Mouse (Mus musculus): ENCODE results near the gene Dbnl. TPM values are rescaled to one million over a fixed set of nuclear protein-coding genes. Genes with fewer than 3 reads are reported as not detected.

Dbnl gene
- polyA plus RNA-seq, 1 experiment, result 52.5 TPM

DNA sequence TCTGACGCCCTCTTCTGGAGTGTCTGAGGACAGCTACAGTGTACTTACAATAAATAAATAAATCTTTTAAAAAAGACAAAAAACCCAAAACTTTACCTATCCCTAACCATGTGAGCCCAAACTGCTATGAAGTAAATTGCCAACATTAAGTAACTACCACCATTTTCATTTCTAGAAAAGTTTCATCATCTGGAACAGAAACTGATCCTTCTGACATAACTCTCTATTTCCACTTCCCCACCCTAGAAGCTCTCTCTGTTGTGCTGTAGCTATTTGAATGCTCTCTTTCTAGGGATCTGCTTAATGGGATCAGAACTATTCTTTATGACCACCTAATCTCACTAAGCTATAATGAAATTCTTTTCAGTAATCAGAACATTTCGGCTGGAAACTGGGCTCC, 43.3 kb upstream of the Dbnl start:
- Histone ChIP-seq H3K27ac (ENCODE audit: insufficient read depth, low read depth, low read length) (no peak overlapping the region), H3K27me3 (replicated peaks; ENCODE audit: control insufficient read depth, insufficient read depth, low read length) (no peaks in the 10 kb centered on the region), H3K36me3 (ENCODE audit: control insufficient read depth, insufficient read depth, low read length) (no peaks in the 10 kb centered on the region), H3K4me3 (ENCODE audit: insufficient read depth, low read depth, low read length) (no peak overlapping the region), H3K4me1 (ENCODE audit: control insufficient read depth, insufficient read depth, low read length) (peaks cover 2% of the 10 kb centered on the region; the same call in 1 of the 2 replicates)
- no peak for DNase-seq
- 82% methylated on average over 2 of the region's 2 CpGs for WGBS
- TF ChIP-seq CTCF (conservative IDR thresholded peaks at IDR 0.05; ENCODE audit: insufficient read depth, insufficient read length, low read depth, low read length) (no peak), POLR2A (IDR thresholded peaks at IDR 0.05; ENCODE audit: low read depth, low read length) (no peak)

DNA sequence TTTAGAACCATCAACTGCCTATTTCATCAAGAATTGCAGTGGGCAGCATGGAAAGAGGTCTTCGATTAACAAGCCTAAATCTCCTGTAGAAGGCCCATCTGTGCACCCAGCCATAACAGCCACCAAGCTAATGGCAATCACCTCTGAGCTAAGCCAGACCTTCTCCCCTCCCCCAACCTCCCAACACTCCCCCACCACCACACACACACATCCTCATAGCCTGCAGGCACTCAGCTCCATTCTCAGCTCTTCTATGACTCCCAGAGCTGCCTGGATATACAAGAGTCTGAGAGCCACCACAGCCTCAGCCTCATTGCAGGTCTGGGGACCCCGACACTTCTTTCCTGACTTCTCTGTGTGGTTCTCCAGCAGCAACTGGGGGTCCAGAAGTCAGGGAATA, 34.5 kb upstream of the Dbnl start:
- H3K4me3 ChIP-seq (ENCODE audit: insufficient read depth, low read depth, low read length), result no peak overlapping the region
- no peaks in the 10 kb centered on the region; the same call in 1 of the 2 replicates for H3K36me3 ChIP-seq (ENCODE audit: control insufficient read depth, insufficient read depth, low read length)
- DNase-seq, result no peak
- no peaks in the 10 kb centered on the region for H3K27me3 ChIP-seq (replicated peaks; ENCODE audit: control insufficient read depth, insufficient read depth, low read length)
- WGBS, result 67% methylated on average over 2 of the region's 2 CpGs
- H3K27ac ChIP-seq (ENCODE audit: insufficient read depth, low read depth, low read length), result no peak overlapping the region
- H3K4me1 ChIP-seq (ENCODE audit: control insufficient read depth, insufficient read depth, low read length), result no peaks in the 10 kb centered on the region
- TF ChIP-seq CTCF (conservative IDR thresholded peaks at IDR 0.05; ENCODE audit: insufficient read depth, insufficient read length, low read depth, low read length) (no peak), POLR2A (IDR thresholded peaks at IDR 0.05; ENCODE audit: low read depth, low read length) (no peak)

DNA sequence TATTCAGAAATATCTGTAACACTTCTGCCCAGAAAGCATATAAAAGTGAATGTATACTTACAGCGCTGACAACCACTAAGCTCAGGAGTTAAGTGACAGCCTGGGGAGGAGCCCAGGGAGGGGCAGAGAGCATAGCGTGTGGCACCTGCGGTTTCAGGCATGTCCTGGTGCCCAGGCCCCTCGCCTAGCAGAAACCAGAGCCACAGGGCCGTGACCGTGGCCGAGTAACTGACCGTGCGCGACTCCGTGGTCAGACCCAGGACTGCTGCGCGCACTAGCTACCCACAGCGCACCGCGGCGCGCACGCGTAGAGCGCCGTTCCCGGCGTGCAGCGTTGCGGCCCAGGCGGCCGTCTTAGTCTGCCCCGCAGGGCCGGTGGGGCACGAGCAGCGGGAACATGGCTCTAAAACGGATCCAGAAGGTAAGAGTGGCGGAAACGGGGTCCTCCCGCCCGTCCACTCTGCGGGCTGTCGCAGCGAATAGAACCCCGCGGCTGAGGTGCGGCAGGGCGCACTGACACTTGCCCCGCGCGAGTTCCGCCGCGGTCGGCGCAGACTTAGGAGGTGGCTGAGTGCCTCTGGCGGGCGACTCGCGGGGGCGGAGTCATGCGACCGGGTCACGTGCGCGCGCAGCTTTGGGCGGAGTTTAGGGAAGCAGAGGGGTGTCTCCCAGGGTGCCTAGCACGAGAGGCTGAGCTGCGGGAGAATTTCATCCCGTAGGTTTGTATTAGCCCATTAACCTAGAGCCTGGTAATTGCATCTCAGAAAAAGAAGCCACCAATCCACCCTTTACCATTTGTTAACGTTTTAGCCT, 26.3 kb upstream of the Dbnl start, which contains the start of gene Urgcp:
Gene Urgcp, minus strand, starts transcription at position 557 of the 813 bp plus-strand sequence.
- WGBS, result under 1% methylated on average over 68 of the region's 68 CpGs

DNA sequence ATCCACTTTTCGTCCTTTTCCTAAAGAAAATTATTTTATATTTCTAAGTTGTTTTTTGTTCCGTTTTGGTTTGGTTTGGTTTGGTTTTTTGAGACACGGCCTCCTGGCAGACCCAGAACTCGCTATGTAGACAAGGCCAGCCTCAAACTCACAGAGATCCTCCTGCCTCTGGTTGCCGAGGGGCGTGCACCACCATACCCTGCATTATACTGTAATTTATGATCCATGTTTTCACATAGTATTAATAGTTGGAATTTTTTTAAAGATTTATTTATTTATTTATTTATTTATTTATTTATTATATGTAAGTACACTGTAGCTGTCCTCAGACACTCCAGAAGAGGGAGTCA, 25.7 kb upstream of the Dbnl start:
- Histone ChIP-seq H3K36me3 (ENCODE audit: control insufficient read depth, insufficient read depth, low read length) (no peaks in the 10 kb centered on the region), H3K4me1 (ENCODE audit: control insufficient read depth, insufficient read depth, low read length) (peaks cover 2% of the 10 kb centered on the region; the same call in 1 of the 2 replicates), H3K27ac (ENCODE audit: insufficient read depth, low read depth, low read length) (no peak overlapping the region), H3K4me3 (ENCODE audit: insufficient read depth, low read depth, low read length) (peak overlapping the region; percentile 80), H3K27me3 (replicated peaks; ENCODE audit: control insufficient read depth, insufficient read depth, low read length) (no peaks in the 10 kb centered on the region)
- no peak for DNase-seq
- TF ChIP-seq CTCF (conservative IDR thresholded peaks at IDR 0.05; ENCODE audit: insufficient read depth, insufficient read length, low read depth, low read length) (no peak), POLR2A (IDR thresholded peaks at IDR 0.05; ENCODE audit: low read depth, low read length) (no peak)
- WGBS, result 10% methylated on average over 6 of the region's 6 CpGs

More for the DNA sequence above, 26.3 kb upstream of the Dbnl start, which contains the start of gene Urgcp:
- H3K27me3 ChIP-seq (replicated peaks; ENCODE audit: control insufficient read depth, insufficient read depth, low read length), result no peaks in the 10 kb centered on the region
- peak; percentile 87 for TF ChIP-seq POLR2A (IDR thresholded peaks at IDR 0.05; ENCODE audit: low read depth, low read length)
- TF ChIP-seq CTCF (conservative IDR thresholded peaks at IDR 0.05; ENCODE audit: insufficient read depth, insufficient read length, low read depth, low read length), result no peak; the same call in 1 of the 2 replicates
- H3K27ac ChIP-seq (ENCODE audit: insufficient read depth, low read depth, low read length), result peak within 1 kb of the TSS; percentile 96
- peak; percentile 95 for DNase-seq
- H3K4me1 ChIP-seq (ENCODE audit: control insufficient read depth, insufficient read depth, low read length), result peaks cover 2% of the 10 kb centered on the region; the same call in 1 of the 2 replicates
- peak within 1 kb of the TSS; percentile 80 for H3K4me3 ChIP-seq (ENCODE audit: insufficient read depth, low read depth, low read length)
- no peaks in the 10 kb centered on the region for H3K36me3 ChIP-seq (ENCODE audit: control insufficient read depth, insufficient read depth, low read length)

DNA sequence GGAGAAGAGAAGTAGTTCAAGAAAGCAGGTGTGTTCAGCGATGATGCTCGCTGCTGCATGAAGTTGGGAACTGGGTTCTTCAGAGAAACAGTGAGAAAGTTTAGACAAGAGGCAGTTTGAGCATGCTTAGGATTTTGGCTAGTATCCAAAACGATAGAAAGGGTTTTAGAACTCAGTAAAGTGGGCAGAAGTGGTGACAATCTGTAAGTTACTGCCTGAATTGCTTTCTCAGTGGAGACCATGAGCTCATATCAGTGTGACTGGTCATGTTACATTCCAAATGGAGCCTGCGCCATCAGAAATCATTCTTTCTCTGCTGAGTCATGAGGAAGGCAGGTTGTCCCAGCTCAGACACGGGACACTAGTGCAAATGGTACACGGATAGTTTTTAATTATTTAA, 22.3 kb upstream of the Dbnl start:
- H3K36me3 ChIP-seq (ENCODE audit: control insufficient read depth, insufficient read depth, low read length), result no peaks in the 10 kb centered on the region
- no peak for DNase-seq
- H3K27me3 ChIP-seq (replicated peaks; ENCODE audit: control insufficient read depth, insufficient read depth, low read length), result no peaks in the 10 kb centered on the region
- H3K27ac ChIP-seq (ENCODE audit: insufficient read depth, low read depth, low read length), result no peak overlapping the region
- no peaks in the 10 kb centered on the region for H3K4me1 ChIP-seq (ENCODE audit: control insufficient read depth, insufficient read depth, low read length)
- TF ChIP-seq CTCF (conservative IDR thresholded peaks at IDR 0.05; ENCODE audit: insufficient read depth, insufficient read length, low read depth, low read length) (no peak), POLR2A (IDR thresholded peaks at IDR 0.05; ENCODE audit: low read depth, low read length) (no peak)
- 90% methylated on average over 6 of the region's 6 CpGs for WGBS
- H3K4me3 ChIP-seq (ENCODE audit: insufficient read depth, low read depth, low read length), result no peak overlapping the region

DNA sequence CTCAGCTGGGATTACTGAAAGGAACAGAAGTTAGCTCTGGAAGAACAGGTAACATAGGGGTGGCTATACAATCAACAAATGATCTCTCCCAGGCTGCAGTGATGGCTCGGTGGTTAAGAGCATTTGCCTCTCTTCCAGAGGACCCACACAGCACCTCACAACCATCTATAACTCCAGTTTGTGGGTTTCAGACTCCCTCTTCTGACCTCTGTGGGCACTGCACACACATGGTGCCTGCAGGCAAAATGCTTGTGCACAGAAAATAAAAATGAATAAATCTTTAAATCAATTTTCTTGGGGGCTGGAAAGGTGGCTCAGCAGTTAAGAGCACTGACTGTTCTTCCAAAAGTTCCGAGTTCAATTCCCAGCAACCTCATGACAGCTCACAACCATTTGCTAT, 9.8 kb upstream of the Dbnl start:
- H3K27ac ChIP-seq (ENCODE audit: insufficient read depth, low read depth, low read length), result no peak overlapping the region
- H3K4me3 ChIP-seq (ENCODE audit: insufficient read depth, low read depth, low read length), result no peak overlapping the region
- peaks cover 3% of the 10 kb centered on the region; the same call in 1 of the 2 replicates for H3K4me1 ChIP-seq (ENCODE audit: control insufficient read depth, insufficient read depth, low read length)
- WGBS, result 73% methylated on average over 2 of the region's 2 CpGs
- H3K27me3 ChIP-seq (replicated peaks; ENCODE audit: control insufficient read depth, insufficient read depth, low read length), result no peaks in the 10 kb centered on the region
- TF ChIP-seq POLR2A (IDR thresholded peaks at IDR 0.05; ENCODE audit: low read depth, low read length) (no peak), CTCF (conservative IDR thresholded peaks at IDR 0.05; ENCODE audit: insufficient read depth, insufficient read length, low read depth, low read length) (peak; percentile 65)
- no peaks in the 10 kb centered on the region for H3K36me3 ChIP-seq (ENCODE audit: control insufficient read depth, insufficient read depth, low read length)
- DNase-seq, result peak; percentile 24

- TF ChIP-seq CTCF (conservative IDR thresholded peaks at IDR 0.05; ENCODE audit: insufficient read depth, insufficient read length, low read depth, low read length) (no peak), POLR2A (IDR thresholded peaks at IDR 0.05; ENCODE audit: low read depth, low read length) (no peak)
- Histone ChIP-seq H3K4me1 (ENCODE audit: control insufficient read depth, insufficient read depth, low read length) (peaks cover 3% of the 10 kb centered on the region; the same call in 1 of the 2 replicates), H3K4me3 (ENCODE audit: insufficient read depth, low read depth, low read length) (no peak overlapping the region), H3K27me3 (replicated peaks; ENCODE audit: control insufficient read depth, insufficient read depth, low read length) (no peaks in the 10 kb centered on the region), H3K27ac (ENCODE audit: insufficient read depth, low read depth, low read length) (no peak overlapping the region), H3K36me3 (ENCODE audit: control insufficient read depth, insufficient read depth, low read length) (no peaks in the 10 kb centered on the region)
- DNase-seq, result no peak
- WGBS, result 87% methylated on average over 6 of the region's 6 CpGs
These were observed 8.2 kb upstream of the Dbnl start for GRCm38 (mm10) chr11:5780035-5780499.

Data from kidney, adult 2 months (tissue).